Mouse (Mus musculus) adrenal gland, postnatal 4 days (tissue): ENCODE results near the gene Lcn12. TPM values are rescaled to one million over a fixed set of nuclear protein-coding genes. Genes with fewer than 3 reads are reported as not detected.

Experiments used
- DNase-seq, 2 experiments: peaks; one replicate each; pipeline ENCODE4 v3.0.0; 2021 to 2022; ENCODE audit warnings: low spot score in 2 of 2, mixed read lengths in 2 of 2
- total RNA-seq, 2 experiments: library from RNA; stranded (reverse); gene quantifications; 2 replicates each; pipeline ENCODE4 v1.2.3; 2021

Gene Lcn12
- total RNA-seq, 2 experiments from 2014 or later, result not detected

- no peak for DNase-seq
These were observed 4.3 kb upstream of the Lcn12 start for GRCm38 (mm10) chr2:25497846-25498575.

- DNase-seq, result no peak
These were observed 2.8 kb upstream of the Lcn12 start for GRCm38 (mm10) chr2:25496462-25496861.

DNA sequence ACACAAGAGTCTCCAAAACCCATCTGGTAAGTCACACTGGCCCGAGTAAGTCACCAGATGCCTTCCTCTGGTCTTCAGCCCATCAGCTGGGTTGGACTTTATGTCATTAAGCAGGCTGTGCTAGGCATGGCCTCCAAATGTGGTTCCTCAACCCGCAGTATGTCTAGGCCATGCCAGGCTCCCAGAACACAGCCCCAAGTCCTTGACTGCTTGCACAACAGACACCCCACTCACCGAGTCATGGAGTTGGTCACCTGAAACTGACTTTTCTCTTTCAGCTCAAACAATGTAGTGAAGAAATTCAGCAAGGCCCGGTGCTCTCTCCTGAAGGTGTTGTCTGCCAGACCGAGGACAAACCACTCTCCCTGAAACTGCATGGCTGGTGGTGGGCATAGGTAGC lies 723 bp downstream of the Lcn12 start:
- no peak for DNase-seq

- no peak for DNase-seq
These were observed 5.0 kb downstream of the Lcn12 start for GRCm38 (mm10) chr2:25488671-25489068.

- DNase-seq, result no peak
These were observed 5.6 kb downstream of the Lcn12 start for GRCm38 (mm10) chr2:25487965-25488670.

- DNase-seq, result no peak
These were observed 8.6 kb downstream of the Lcn12 start for GRCm38 (mm10) chr2:25484901-25485647.

GRCm38 (mm10) chr2:25482969-25483368 lies 10.7 kb downstream of the Lcn12 start:
- DNase-seq, result no peak

DNA sequence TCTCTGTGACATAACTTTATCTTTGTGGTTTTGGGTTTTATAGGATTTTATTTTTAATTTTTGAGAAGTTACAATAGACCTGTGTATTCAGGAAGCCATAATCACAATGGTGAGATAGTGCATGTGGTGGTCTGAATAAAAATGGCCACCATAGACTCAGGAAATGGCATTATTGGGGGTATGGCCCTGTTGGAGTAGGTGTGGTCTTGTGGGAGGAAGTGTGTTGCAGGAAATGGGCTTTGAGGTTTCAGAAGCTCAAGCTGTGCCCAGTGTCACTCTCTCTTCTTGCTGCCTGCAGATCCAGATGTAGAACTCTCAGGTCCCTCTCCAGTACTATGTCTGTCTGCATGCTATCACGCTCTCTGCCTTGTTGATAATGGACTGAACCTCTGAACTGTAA lies 13.2 kb downstream of the Lcn12 start:
- DNase-seq, result no peak

DNA sequence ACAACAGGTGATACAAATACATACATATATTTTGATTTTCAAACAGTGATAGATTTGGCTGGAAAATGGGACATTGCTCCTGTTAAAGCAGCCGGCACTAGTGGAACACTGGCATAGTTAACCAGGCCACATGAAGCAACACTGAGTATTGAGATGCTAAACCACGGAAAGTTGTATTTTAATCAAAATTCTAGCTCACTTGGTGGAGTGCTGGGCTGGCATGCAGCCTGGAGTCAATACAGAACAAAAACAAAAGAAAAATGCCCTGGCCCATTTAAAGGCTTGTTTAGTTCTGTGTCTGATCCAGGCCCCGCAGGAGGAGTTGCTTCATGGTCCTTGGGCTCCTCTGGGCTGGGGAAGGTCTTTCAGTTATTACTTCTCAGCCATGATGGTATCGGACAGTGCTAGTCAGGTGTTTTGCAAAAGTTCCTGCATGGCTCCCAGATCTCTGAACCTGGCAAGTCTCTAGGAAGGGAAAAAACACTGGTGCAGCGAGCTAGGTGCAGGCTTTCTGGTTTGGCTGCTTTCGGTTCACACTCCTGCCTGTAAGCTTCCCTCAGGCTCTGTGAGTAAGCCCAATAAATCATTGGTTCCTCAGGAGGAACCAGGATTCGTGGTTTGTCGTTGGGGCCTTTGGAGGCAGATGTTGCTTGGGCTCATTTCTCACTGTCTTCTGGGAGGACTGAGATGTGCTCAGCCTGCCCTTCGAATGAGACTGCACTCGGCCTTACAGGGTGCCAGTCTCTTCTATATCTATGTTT lies 14.0 kb downstream of the Lcn12 start:
- no peak for DNase-seq

DNA sequence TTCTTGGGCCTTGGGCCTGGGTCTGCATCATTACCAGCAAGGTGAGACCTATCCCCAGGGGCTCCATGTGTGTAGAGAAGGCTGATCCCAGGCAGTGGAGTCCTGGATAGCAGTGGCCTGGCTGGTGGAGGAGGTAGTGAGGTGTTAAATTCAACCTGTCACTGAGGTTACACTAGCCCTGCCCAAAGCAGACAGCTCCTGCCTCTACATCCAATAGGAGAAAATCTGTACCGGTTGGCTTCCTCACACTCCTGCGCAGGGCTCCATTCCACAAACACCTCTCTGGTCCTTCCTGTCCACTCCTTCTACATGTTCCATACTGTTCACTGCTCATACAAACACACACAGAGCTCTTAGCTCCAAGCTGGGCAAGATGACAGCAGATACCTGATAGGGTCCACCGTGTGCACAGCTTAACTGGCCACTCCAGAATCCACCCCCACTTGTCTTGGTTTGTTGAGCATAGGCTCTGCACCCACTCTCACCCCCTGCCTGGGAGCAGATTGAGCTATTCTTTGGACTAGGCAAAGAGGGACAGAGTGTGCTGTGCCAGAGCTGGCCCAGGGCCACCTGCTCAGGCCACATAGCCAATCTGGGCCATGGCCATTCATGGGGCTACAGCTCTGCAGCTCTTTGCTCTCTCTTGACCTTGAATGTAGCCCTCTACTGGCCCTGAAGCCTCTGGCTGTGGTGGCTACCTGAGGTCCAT lies 15.6 kb downstream of the Lcn12 start:
- no peak for DNase-seq

GRCm38 (mm10) chr2:25477541-25477940 lies 16.2 kb downstream of the Lcn12 start:
- DNase-seq, result no peak

GRCm38 (mm10) chr2:25472550-25472949 lies 21.2 kb downstream of the Lcn12 start:
- DNase-seq, result no peak

- no peak for DNase-seq
These were observed 23.7 kb downstream of the Lcn12 start, which contains the start of gene Ptgds for GRCm38 (mm10) chr2:25469969-25470368. TSS of gene Ptgds (minus strand) at chr2:25470046.

DNA sequence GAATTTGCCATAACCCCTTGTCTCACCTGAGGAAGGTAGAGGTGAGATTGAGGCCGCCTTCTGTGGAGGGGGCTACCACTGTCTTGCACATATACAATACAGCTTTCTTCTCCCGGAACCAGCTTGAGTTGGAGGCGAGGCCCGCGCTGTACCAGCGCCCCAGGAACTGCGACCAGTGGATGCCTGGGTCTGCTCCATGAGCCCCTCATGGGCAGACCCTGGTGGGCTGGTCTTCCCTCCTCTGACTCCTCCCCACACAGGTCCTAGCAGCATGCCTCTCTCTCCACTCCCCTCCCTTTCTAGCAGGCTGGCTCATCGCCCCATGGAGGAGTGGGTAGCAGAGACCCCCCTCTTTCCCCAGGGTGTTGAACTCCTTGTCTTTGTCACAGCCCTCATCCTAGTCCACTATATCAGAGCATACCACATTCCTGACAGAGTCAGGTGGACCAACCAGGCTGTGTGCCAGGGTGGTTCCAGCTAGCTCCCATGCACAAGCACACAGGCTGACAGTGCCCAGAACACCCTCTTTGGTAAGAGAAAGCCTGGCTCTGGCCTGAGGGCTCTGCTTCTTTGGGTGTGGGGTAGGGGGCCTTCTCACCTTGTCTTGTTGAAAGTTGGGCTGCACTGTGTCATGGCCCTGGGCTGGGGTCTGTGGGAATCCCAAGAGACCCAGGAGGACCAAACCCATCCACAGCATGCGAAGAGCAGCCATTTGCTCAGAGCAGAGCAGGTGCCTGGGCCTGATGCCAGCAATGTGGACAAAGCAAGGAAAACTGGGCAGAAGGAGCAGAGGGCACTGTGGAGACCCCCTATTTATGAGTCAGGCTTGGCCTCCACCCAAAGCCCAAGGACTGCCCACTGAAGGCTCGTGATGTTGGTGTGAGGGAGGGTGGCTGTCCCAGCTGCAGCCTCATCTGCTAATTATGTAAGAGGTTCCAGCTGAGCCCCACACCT lies 24.5 kb downstream of the Lcn12 start:
- no peak for DNase-seq

DNA sequence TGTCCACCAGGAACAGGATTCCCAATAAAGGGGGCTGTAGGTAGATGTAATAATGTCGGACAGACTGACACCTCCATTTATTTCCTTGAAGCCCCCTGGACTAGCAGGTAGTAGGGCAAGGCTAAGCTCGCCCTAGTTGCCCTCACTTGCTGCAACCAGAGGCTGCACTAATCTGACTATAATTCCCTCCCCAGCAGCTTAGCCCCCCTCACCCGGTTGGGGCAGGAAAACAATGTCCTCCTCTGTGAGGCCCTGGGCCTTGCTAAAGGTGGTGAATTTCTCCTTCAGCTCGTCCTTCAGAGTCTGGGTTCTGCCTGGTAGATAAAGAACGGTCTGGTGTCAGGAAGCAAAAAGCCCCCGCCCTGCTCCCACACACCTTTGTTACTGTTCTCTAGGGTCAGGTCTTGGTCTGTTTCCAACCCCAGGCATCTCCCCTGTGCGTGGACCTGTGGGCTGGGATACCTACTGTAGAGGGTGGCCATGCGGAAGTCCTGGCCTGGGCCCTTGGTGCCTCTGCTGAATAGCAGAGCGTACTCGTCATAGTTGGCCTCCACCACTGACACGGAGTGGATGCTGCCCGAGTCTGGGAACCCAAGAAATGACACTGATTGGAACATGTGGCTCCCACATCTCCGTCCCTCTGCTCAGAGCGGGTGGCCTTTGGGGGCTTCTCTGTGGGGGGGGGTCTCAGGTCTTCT lies 26.0 kb downstream of the Lcn12 start:
- DNase-seq, result no peak

DNA sequence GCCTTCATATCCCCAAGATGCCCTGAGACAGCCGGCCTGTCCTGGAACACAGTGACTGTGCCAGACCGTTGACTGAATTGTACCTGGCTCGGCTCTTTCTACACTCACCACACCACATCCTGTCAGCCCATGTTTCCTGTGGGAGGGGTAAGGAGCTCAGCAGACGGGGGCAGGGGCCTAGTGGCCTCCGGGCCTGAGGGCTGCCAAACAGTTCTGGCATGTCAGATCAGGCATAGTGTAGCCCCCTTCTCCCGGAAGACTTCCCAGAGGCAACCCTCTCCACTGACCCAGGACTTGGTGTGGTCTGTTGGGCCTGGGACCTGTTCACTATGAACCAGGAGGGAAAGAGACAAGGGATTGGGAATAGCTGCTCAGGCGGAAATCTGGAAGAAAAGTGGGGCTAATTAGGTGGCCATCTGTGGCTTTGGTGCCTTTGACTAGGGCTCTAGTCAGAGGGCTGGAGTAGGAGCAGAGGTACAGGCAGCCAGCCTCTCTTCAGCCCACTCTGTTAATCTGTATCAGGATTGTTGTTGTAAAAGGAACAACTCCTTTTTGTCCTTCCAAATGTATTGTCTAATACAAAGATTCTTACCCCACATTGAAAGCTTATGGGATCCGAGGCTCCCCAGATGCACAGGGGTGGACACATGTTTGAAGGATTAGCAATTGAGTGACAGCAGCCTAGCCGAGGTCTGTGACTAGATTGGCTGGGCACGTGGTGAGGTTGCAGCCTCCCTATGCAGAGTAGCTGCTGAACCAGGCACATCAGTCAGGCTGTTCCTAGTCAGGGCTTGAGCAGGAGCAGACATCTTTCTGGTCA lies 27.7 kb downstream of the Lcn12 start:
- no peak for DNase-seq

DNA sequence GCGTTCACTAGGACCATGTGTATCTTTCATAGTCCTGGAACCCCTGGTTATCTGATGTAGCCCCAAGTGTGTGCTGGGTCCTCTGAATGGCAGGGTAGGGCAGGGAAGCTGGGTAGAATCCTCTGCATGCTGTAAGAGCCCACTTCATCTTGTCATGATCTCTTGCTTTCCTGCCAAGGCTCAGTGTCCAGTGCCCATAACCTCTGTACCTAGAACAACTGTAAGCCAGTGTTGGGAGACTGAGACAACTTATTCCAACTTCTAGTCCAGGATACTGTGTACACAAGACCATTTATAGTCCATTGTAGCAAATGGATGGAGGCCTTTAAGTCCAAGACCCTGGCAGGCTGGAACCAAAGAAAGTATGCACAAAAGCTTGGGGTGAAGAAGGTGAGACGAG lies 28.5 kb downstream of the Lcn12 start:
- no peak for DNase-seq

GRCm38 (mm10) chr2:25463630-25464029 lies 30.1 kb downstream of the Lcn12 start:
- DNase-seq, result no peak
